Mouse (Mus musculus) heart, postnatal 10 days (tissue): ENCODE data around the gene Spg7. TPM values are rescaled to one million over a fixed set of nuclear protein-coding genes. Genes with fewer than 3 reads are reported as not detected.
"Not testable (repeated sequence)": the region's sequence is repeated elsewhere in the genome, so short reads cannot be mapped to it uniquely, and the experiment has no call there.

Experiments used
- DNase-seq, 2 experiments: peaks; one replicate each; pipeline ENCODE4 v3.0.0; 2021
- intact Hi-C: fragments of 180-260 bp; cut with DNase I; formaldehyde crosslinking; loops from one replicate; pipeline ENCODE4 v1.15.1; 2025
- total RNA-seq, 2 experiments: library from RNA; stranded (reverse); gene quantifications; 2 replicates each; pipeline ENCODE4 v1.2.3; 2021

The Spg7 gene
- 10 to 100 TPM; 72.8 to 80.3 TPM for total RNA-seq

GRCm38 (mm10) chr8:123062721-123063120, at the start of gene Spg7:
Gene Spg7, plus strand, starts transcription at chr8:123062942.
- intact Hi-C loops: no loop called here
- no peak for DNase-seq

GRCm38 (mm10) chr8:123014429-123014828, 48.3 kb upstream of the Spg7 start:
- DNase-seq: no peak
- intact Hi-C loops: no loop called here

- intact Hi-C loops: no loop called here
- DNase-seq: no peak
These were observed 47.7 kb upstream of the Spg7 start for GRCm38 (mm10) chr8:123015074-123015473.

- DNase-seq: no peak
- intact Hi-C loops: no loop called here
These were observed 45.6 kb upstream of the Spg7 start for GRCm38 (mm10) chr8:123017143-123017542.

GRCm38 (mm10) chr8:123018484-123019164, 44.1 kb upstream of the Spg7 start:
- intact Hi-C loops: no loop called here

GRCm38 (mm10) chr8:123020084-123020483, 42.7 kb upstream of the Spg7 start:
- DNase-seq: no peak
- intact Hi-C loops: no loop called here

More at GRCm38 (mm10) chr8:123018484-123019164, 44.1 kb upstream of the Spg7 start:
- no peak for DNase-seq

GRCm38 (mm10) chr8:123020859-123021258, 41.9 kb upstream of the Spg7 start:
- DNase-seq: no peak
- intact Hi-C loops: no loop called here

GRCm38 (mm10) chr8:123021259-123021658, 41.5 kb upstream of the Spg7 start:
- peak in 1 of 2 experiments; percentile 27 for DNase-seq
- intact Hi-C loops: no loop called here

- intact Hi-C loops: no loop called here
- DNase-seq: no peak
These were observed 40.0 kb upstream of the Spg7 start for GRCm38 (mm10) chr8:123022727-123023126.

GRCm38 (mm10) chr8:123024226-123024625, 38.5 kb upstream of the Spg7 start:
- DNase-seq: no peak
- intact Hi-C loops: no loop called here

GRCm38 (mm10) chr8:123025951-123026351, 36.8 kb upstream of the Spg7 start:
- intact Hi-C loops: no loop called here
- no peak for DNase-seq

- intact Hi-C loops: no loop called here
- no peak for DNase-seq
These were observed 35.0 kb upstream of the Spg7 start for GRCm38 (mm10) chr8:123027786-123028185.

GRCm38 (mm10) chr8:123030091-123030490, 32.7 kb upstream of the Spg7 start:
- DNase-seq, intact Hi-C loops: not testable (repeated sequence)

- intact Hi-C loops: no loop called here
- no peak for DNase-seq
These were observed 31.3 kb upstream of the Spg7 start for GRCm38 (mm10) chr8:123031321-123031978.

GRCm38 (mm10) chr8:123032730-123033129, 30.0 kb upstream of the Spg7 start:
- DNase-seq: no peak
- intact Hi-C loops: no loop called here

GRCm38 (mm10) chr8:123033431-123033830, 29.3 kb upstream of the Spg7 start:
- no peak for DNase-seq
- intact Hi-C loops: no loop called here

- no peak for DNase-seq
- intact Hi-C loops: no loop called here
These were observed 28.6 kb upstream of the Spg7 start for GRCm38 (mm10) chr8:123034171-123034570.

- DNase-seq: peak in 1 of 2 experiments; percentile 31
- intact Hi-C loops: loop anchor here (5.0 kb wide), 1 partner anchor 35 kb away; no protein-coding TSS in a partner anchor
These were observed 25.8 kb upstream of the Spg7 start for GRCm38 (mm10) chr8:123036956-123037355.

- intact Hi-C loops: loop anchor here (5.0 kb wide), 1 partner anchor 35 kb away; no protein-coding TSS in a partner anchor
- DNase-seq: no peak
These were observed 25.3 kb upstream of the Spg7 start for GRCm38 (mm10) chr8:123037487-123037886.

- intact Hi-C loops: loop anchor here (5.0 kb wide), 1 partner anchor 36 kb away; no protein-coding TSS in a partner anchor
- DNase-seq: no peak
These were observed 24.4 kb upstream of the Spg7 start for GRCm38 (mm10) chr8:123038351-123038750.

- intact Hi-C loops: loop anchor here (5.0 kb wide), 2 partner anchors 37 to 63 kb away; partner anchors contain the start of gene Rpl13
- DNase-seq: no peak
These were observed 23.2 kb upstream of the Spg7 start for GRCm38 (mm10) chr8:123039376-123040109.
